Mouse (Mus musculus) limb, embryonic 11.5 days (tissue): Measurements from ENCODE around the gene Nt5c3b. TPM values are rescaled to one million over a fixed set of nuclear protein-coding genes. Genes with fewer than 3 reads are reported as not detected.

Source experiments
- microRNA-seq: library from miRNA; unstranded; fragments of <30 nt; microRNA quantifications from one replicate; pipeline ENCODE4, GENCODE M21; 2016
- polyA plus RNA-seq: library from polyadenylated mRNA; unstranded; fragments of >200 nt; fragmentation: Nextera tagmentation; extraction: Ambion mirVana; gene quantifications from 2 replicates; pipeline ENCODE4 v1.2.1, GENCODE M21; 2014

Gene Nt5c3b
- polyA plus RNA-seq, 1 experiment from 2014 or later = 160 TPM

Small RNA genes within 50 kb of the gene (microRNA-seq; reads per million reads assigned to microRNA genes)
- not detected for gene Gm27374
- gene Mir7116 = 0.92 reads per million

Other genes starting within 250 kb of the Nt5c3b start
- gene Krt9, start 248.6 kb downstream of the Nt5c3b start, polyA plus RNA-seq = 0.07 and 0.09 TPM in 2 replicates
- gene Krt14, start 234.3 kb downstream of the Nt5c3b start, polyA plus RNA-seq = 47.5 and 49.6 TPM in 2 replicates
- not detected in 2 replicates for gene Krt16, start 192.9 kb downstream of the Nt5c3b start, polyA plus RNA-seq
- 11.2 and 11.6 TPM in 2 replicates for gene Krt17, start 180.8 kb downstream of the Nt5c3b start, polyA plus RNA-seq
- gene Krt42, start 171.9 kb downstream of the Nt5c3b start, polyA plus RNA-seq = 0.09 and 0.26 TPM in 2 replicates
- gene Eif1, start 121.9 kb downstream of the Nt5c3b start, polyA plus RNA-seq = 1,608 and 1,642 TPM in 2 replicates
- not detected in 2 replicates for gene Gast, start 107.4 kb downstream of the Nt5c3b start, polyA plus RNA-seq
- gene Hap1, start 85.7 kb downstream of the Nt5c3b start, polyA plus RNA-seq = 0.38 and 0.39 TPM in 2 replicates
- 29.8 and 32.3 TPM in 2 replicates for gene Jup, start 44.0 kb downstream of the Nt5c3b start, polyA plus RNA-seq
- gene P3h4, start 27.0 kb downstream of the Nt5c3b start, polyA plus RNA-seq = 36.7 and 40.2 TPM in 2 replicates
- 81.3 and 85.4 TPM in 2 replicates for gene Fkbp10, start 26.1 kb downstream of the Nt5c3b start, polyA plus RNA-seq
- gene Klhl10, start 109 bp upstream of the Nt5c3b start, polyA plus RNA-seq = 0.93 and 1.0 TPM in 2 replicates
- 13.8 and 15.7 TPM in 2 replicates for gene Klhl11, start 30.9 kb upstream of the Nt5c3b start, polyA plus RNA-seq
- 182 and 195 TPM in 2 replicates for gene Acly, start 86.2 kb upstream of the Nt5c3b start, polyA plus RNA-seq
- 0.62 and 1.1 TPM in 2 replicates for gene Ttc25, start 103.8 kb upstream of the Nt5c3b start, polyA plus RNA-seq
- gene Cnp, start 133.1 kb upstream of the Nt5c3b start, polyA plus RNA-seq = 21.9 and 23.8 TPM in 2 replicates
- 80.9 and 90.2 TPM in 2 replicates for gene Nkiras2, start 177.4 kb upstream of the Nt5c3b start, polyA plus RNA-seq
- gene Dnajc7, start 178.4 kb upstream of the Nt5c3b start, polyA plus RNA-seq = 69.9 and 98.4 TPM in 2 replicates